Mouse (Mus musculus) cerebellum, adult 2 months (tissue): ENCODE measurements at regions not wholly inside any gene's neighbourhood (a gene's known extent, or its start where the extent isn't known, plus 50 kb on each side); places are given as distances from the start of the nearest gene placed in this dataset.

Source experiments
- DNase-seq, 2 experiments: peaks; one replicate each; pipeline ENCODE4 v3.0.0; 2021
- H3K27ac ChIP-seq: fragments of 200-500 bp; 2 replicates; pipeline ENCODE4 v1.5.1; 2012; ENCODE audit warnings: low read length, control low read depth, inconsistent platforms; ENCODE audit not compliant: insufficient read depth
- H3K27me3 ChIP-seq: fragments of 200-500 bp; 2 replicates; pipeline ENCODE4 v1.6.1; 2012; ENCODE audit warnings: inconsistent platforms, mild to moderate bottlenecking, low read length, moderate library complexity; ENCODE audit not compliant: control insufficient read depth, insufficient read depth
- H3K4me1 ChIP-seq: fragments of 200-500 bp; 2 replicates; pipeline ENCODE4 v1.6.1; 2011; ENCODE audit warnings: low read length; ENCODE audit not compliant: control insufficient read depth, insufficient read depth
- H3K4me3 ChIP-seq: fragments of 200-500 bp; replicated peaks from 2 replicates; pipeline ENCODE3; 2011; ENCODE audit warnings: mild to moderate bottlenecking, low read depth, low read length, control low read depth; ENCODE audit not compliant: insufficient read depth
- CTCF ChIP-seq: fragments of 200-500 bp; IDR thresholded peaks from 2 replicates; pipeline ENCODE4 v1.5.1; 2011; ENCODE audit warnings: low read depth, mild to moderate bottlenecking, control low read depth, low read length, moderate library complexity, borderline replicate concordance; ENCODE audit not compliant: insufficient read depth
- POLR2A ChIP-seq: fragments of 200-500 bp; IDR thresholded peaks from 2 replicates; pipeline ENCODE4 v1.6.1; 2011; ENCODE audit warnings: low read length, control low read depth, borderline replicate concordance; ENCODE audit not compliant: insufficient read depth
- WGBS: fragments of 180-500 bp; shearing (Covaris S2); methylation state at CpG from one replicate; pipeline ENCODE4 v1.1.7; 2018; 5-methylcytosine and 5-hydroxymethylcytosine counted together

DNA sequence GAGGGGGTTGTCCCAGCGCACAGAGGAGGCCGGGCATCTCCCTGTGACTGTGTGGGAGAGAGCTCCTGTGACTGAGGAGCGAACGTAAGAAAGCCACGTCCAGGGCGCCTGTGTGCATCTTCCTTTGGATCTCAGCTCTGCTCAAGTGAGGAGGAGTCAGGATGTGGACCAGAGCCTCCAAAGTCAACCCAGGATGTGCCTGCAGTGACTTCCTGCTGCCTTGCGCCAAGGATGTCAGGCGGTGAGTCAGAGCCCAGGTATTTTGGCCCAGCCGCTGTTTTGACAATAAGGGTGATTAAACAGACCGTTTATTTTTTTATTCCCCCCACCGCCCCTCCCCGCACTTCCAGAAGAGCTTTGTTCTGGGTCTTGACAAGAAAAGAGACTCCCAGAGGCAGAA lies 94.5 kb downstream of the Tfap2c start:
- Histone ChIP-seq H3K4me3 (no peak overlapping the region), H3K27me3 (no peaks in the 10 kb centered on the region), H3K4me1 (no peaks in the 10 kb centered on the region), H3K27ac (no peak overlapping the region)
- TF ChIP-seq POLR2A (no peak), CTCF (no peak)
- DNase-seq = no peak
- WGBS = 33% methylated on average over 12 of the region's 12 CpGs

DNA sequence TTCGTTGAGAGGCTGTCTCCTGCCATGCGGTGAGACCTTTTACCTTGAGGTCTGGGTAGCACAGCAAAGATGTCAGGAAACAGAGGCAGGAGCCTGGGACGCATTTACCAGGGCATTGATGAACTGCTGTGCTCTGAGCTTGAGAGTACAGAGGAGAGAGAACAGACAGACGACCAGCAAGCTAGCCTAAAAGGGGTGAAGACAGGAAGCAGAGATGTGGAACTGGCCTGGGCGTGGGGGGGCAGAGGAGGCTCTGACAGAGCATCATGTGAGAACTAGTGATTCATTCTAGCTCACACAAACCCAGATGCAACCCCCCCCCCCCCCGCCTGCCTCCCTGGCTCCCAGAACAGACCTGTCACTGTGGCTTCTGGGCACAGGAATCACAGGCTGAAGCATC lies 95.1 kb downstream of the Tfap2c start:
- TF ChIP-seq POLR2A = no peak
- no peak for TF ChIP-seq CTCF
- H3K4me1 ChIP-seq = no peaks in the 10 kb centered on the region
- 47% methylated on average over 6 of the region's 6 CpGs for WGBS
- H3K4me3 ChIP-seq = no peak overlapping the region
- DNase-seq = no peak
- no peaks in the 10 kb centered on the region for H3K27me3 ChIP-seq
- H3K27ac ChIP-seq = no peak overlapping the region

DNA sequence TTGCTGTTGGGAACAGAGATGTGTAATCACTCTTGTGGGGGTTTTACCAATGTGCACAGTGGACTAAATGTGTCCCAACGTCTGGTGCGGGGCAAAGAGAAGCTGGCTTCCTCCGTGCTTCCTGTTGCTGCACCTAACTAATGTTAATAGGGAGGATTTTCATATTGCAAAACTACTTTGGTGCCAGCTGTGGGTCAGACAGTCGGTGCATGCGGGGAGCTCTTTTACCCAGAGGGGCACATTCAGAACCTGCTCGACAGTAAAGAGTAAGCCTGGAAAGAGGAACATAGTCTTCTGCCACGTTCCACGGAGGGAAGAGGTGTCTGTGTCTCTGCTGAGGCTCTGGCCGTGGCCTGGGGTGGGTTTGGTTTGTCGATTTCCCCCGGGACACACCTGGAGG lies 98.7 kb downstream of the Tfap2c start:
- 71% methylated on average over 11 of the region's 11 CpGs for WGBS
- H3K4me3 ChIP-seq = no peak overlapping the region
- DNase-seq = no peak

DNA sequence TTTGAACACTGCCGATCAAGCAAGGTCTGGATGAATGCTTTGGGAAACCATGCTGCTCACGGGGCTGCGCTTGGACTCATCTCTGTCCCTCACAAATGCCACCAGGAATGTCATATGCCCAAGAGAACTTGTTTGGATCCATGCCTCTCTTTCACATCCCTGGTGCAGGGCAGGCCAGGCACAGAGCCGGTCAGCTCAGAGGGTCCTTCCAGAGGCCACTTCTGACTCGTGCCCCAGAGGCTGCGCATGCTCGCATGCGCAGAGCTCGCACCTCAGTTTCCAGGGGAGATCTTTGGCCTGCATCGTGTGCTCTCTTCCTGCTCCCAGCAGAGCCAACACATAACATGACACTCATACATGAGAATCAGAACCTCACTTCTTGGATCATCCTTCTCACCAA lies 111.1 kb downstream of the Tfap2c start:
- Histone ChIP-seq H3K27me3 (no peaks in the 10 kb centered on the region; the same call in 1 of the 2 replicates), H3K4me3 (no peak overlapping the region), H3K27ac (no peak overlapping the region), H3K4me1 (no peaks in the 10 kb centered on the region)
- 62% methylated on average over 10 of the region's 10 CpGs for WGBS
- TF ChIP-seq POLR2A (no peak), CTCF (no peak)
- no peak for DNase-seq

More for the DNA sequence above, 98.7 kb downstream of the Tfap2c start:
- Histone ChIP-seq H3K27me3 (no peaks in the 10 kb centered on the region), H3K27ac (no peak overlapping the region), H3K4me1 (no peaks in the 10 kb centered on the region)
- TF ChIP-seq CTCF (no peak), POLR2A (no peak)

DNA sequence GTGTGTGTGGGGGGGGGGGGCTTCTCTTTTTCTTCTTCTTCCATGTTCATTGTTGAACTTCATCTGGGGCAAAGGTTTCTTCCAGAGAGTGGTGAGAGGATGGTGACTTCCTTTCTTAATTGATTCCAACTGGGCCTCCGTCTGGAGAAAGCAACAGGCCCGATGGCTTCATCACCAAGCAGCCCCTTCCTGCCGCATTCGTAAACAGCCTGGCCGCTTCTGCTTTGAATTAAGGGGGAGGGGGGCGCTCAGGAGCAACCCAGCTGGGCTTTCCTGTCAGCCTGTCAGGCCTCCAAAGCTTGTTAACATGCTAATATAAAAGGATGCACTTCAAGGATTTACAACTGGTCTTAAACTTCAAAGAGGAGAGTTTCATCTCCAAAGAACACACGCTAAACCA lies 111.5 kb downstream of the Tfap2c start:
- H3K4me1 ChIP-seq = no peaks in the 10 kb centered on the region
- WGBS = 9% methylated on average over 7 of the region's 7 CpGs

DNA sequence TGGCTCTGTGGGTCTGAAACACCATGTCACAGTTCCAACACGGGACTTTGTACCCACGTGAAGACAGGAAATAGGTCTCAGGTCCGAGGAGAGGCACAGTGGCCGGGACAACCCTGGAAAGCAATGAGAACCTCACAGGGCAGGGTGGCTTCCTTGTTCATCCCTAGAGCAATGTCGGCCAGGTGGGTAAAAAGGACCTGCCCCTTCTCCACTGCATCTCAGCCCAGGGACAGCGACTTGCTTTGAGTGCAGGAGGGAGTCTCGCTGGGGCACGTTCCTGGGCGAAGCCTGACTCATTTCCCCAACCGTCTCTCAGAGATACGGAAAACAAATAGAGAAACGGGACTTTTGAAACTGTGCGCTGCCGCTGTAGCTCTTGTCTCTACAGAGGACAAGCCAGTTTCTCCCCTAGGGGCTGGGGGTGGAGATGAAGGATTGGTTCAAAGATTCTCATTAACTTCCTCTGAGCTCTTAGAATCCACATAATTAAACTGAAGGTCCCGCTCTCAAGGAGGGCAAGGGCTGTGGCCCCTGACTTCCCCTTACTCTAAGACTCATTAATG lies 112.1 kb downstream of the Tfap2c start:
- no peak for DNase-seq
- Histone ChIP-seq H3K4me1 (no peaks in the 10 kb centered on the region), H3K27ac (no peak overlapping the region), H3K27me3 (no peaks in the 10 kb centered on the region; the same call in 1 of the 2 replicates), H3K4me3 (no peak overlapping the region)
- no peak for TF ChIP-seq POLR2A
- no peak for TF ChIP-seq CTCF
- 17% methylated on average over 15 of the region's 15 CpGs for WGBS

More for the DNA sequence above, 111.5 kb downstream of the Tfap2c start:
- no peak for DNase-seq
- no peak overlapping the region for H3K27ac ChIP-seq
- no peak for TF ChIP-seq CTCF
- H3K4me3 ChIP-seq = no peak overlapping the region
- H3K27me3 ChIP-seq = no peaks in the 10 kb centered on the region; the same call in 1 of the 2 replicates

DNA sequence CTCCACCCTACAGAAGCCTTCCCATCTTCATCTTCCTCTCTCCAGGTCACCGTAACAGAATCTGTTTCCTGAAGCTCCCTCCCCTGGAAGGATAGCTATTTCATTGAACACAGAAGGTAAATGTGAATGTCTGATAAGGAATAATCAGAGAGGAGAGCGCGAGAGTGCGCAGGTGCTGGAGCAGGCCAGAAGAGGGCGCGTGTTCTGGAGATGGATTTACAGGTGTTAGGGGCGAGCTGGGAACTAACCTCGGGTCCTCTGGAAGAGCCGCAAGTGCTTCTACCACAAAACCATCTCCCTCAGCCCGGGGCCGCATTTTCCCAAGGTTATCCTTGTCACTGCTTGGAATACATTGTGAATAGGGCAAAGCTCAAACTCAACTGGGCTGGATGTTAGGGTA lies 112.8 kb downstream of the Tfap2c start:
- Histone ChIP-seq H3K27me3 (no peaks in the 10 kb centered on the region; the same call in 1 of the 2 replicates), H3K4me3 (no peak overlapping the region), H3K27ac (no peak overlapping the region), H3K4me1 (no peaks in the 10 kb centered on the region)
- no peak for DNase-seq
- TF ChIP-seq POLR2A = no peak
- no peak for TF ChIP-seq CTCF
- 63% methylated on average over 11 of the region's 11 CpGs for WGBS

DNA sequence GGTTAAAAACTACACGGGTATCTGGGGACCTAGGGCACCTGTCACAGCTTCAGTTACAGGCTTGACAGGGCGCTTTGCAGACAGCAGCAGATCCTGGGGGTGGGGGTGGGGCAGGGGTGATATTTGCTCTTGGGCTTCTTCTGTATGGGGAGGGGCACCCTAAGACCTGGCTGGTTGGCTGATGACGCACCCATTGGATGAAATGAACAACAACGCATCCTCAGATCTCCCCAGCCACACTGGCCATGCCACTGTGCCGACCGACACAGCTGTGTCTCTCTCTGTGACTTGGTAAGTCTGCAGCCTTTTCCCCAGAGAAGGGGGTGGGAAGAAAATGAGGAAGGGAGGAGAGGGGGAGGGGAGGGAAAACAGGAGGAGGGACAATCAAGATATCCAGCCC lies 114.3 kb downstream of the Tfap2c start:
- 12% methylated on average over 6 of the region's 6 CpGs for WGBS
- Histone ChIP-seq H3K4me1 (no peaks in the 10 kb centered on the region), H3K27ac (no peak overlapping the region), H3K27me3 (no peaks in the 10 kb centered on the region; the same call in 1 of the 2 replicates), H3K4me3 (no peak overlapping the region)
- no peak for DNase-seq
- TF ChIP-seq POLR2A = no peak
- TF ChIP-seq CTCF = no peak
